Mouse (Mus musculus) midbrain, embryonic 11.5 days (tissue): ENCODE results near the gene Abca9. TPM values are rescaled to one million over a fixed set of nuclear protein-coding genes. Genes with fewer than 3 reads are reported as not detected.

Experiments used
- ATAC-seq: fragments of 200-750 bp; cut with Nextera tagmentation; 2 replicates; pipeline ENCODE4 v1.8.0; 2017; ENCODE audit warnings: moderate TSS enrichment, moderate library complexity; ENCODE audit not compliant: low FRiP score
- DNase-seq: peaks from one replicate; pipeline ENCODE4 v3.0.0; 2015; ENCODE audit warnings: low spot score; ENCODE audit errors: missing footprints
- H3K27ac ChIP-seq: fragments of 300-500 bp; sonication (generic); 2 replicates; pipeline ENCODE4 v1.5.1; 2014; ENCODE audit warnings: low read depth, low read length
- H3K27me3 ChIP-seq: fragments of 300-500 bp; sonication (generic); 2 replicates; pipeline ENCODE4 v1.6.1; 2014; ENCODE audit warnings: mild to moderate bottlenecking, low read length, moderate library complexity, mixed read lengths; ENCODE audit not compliant: control insufficient read depth, insufficient read depth
- H3K36me3 ChIP-seq: fragments of 300-500 bp; sonication (generic); 2 replicates; pipeline ENCODE4 v1.6.1; 2014; ENCODE audit warnings: mild to moderate bottlenecking, low read length, moderate library complexity, mixed read lengths; ENCODE audit not compliant: control insufficient read depth, insufficient read depth
- H3K4me1 ChIP-seq: fragments of 300-500 bp; sonication (generic); 2 replicates; pipeline ENCODE4 v1.6.1; 2014; ENCODE audit warnings: low read length; ENCODE audit not compliant: control insufficient read depth, insufficient read depth
- H3K4me2 ChIP-seq: fragments of 300-500 bp; sonication (generic); 2 replicates; pipeline ENCODE4 v1.6.1; 2014; ENCODE audit warnings: mild to moderate bottlenecking, moderate library complexity
- H3K4me3 ChIP-seq: fragments of 300-500 bp; sonication (generic); 2 replicates; pipeline ENCODE4 v1.5.1; 2014; ENCODE audit warnings: low read depth, low read length
- H3K9ac ChIP-seq: fragments of 300-500 bp; sonication (generic); 2 replicates; pipeline ENCODE4 v1.6.1; 2014; ENCODE audit warnings: low read length
- H3K9me3 ChIP-seq: fragments of 300-500 bp; sonication (generic); 2 replicates; pipeline ENCODE4 v1.6.1; 2016; ENCODE audit warnings: low read length; ENCODE audit not compliant: control insufficient read depth
- WGBS: fragments of 180-500 bp; shearing (Covaris S2); extraction: QIAGEN DNeasy Blood & Tissue Kit; methylation state at CpG from one replicate; pipeline ENCODE4 v1.1.7; 2014; 5-methylcytosine and 5-hydroxymethylcytosine counted together
- polyA plus RNA-seq: library from polyadenylated mRNA; unstranded; fragments of >200 nt; fragmentation: Nextera tagmentation; extraction: Ambion mirVana; gene quantifications from 2 replicates; pipeline ENCODE4 v1.2.1, GENCODE M21; 2014

Abca9 gene
- polyA plus RNA-seq, 1 experiment from 2014 or later, result 4.4 TPM

DNA sequence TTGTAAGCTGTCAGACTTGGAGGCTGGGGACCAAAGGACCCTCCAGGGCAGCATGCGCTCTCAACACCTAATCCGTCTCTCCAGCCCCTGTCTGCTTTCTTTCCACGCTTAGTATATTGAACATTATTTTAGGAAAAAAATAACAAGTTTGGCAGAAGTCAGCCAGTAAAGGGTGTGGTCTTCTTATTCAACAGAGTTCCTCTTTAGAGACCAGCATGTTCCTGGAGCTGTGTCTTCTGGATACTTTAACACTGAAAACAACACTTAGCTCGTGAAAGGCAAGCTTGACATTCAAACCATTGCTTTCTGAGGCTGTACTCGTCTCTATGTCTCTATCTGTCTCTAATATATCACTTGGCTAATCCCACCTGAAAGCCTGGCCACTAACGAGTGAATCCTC lies 10.9 kb downstream of the Abca9 start:
- H3K9me3 ChIP-seq, result no peaks in the 10 kb centered on the region
- DNase-seq (no peak), ATAC-seq (no peak)
- no peak overlapping the region for H3K4me2 ChIP-seq
- WGBS, result 83% methylated on average over 6 of the region's 6 CpGs
- no peak overlapping the region for H3K9ac ChIP-seq
- no peak overlapping the region for H3K27ac ChIP-seq
- no peak overlapping the region for H3K4me3 ChIP-seq
- H3K36me3 ChIP-seq, result no peaks in the 10 kb centered on the region
- no peaks in the 10 kb centered on the region for H3K4me1 ChIP-seq
- no peaks in the 10 kb centered on the region for H3K27me3 ChIP-seq

DNA sequence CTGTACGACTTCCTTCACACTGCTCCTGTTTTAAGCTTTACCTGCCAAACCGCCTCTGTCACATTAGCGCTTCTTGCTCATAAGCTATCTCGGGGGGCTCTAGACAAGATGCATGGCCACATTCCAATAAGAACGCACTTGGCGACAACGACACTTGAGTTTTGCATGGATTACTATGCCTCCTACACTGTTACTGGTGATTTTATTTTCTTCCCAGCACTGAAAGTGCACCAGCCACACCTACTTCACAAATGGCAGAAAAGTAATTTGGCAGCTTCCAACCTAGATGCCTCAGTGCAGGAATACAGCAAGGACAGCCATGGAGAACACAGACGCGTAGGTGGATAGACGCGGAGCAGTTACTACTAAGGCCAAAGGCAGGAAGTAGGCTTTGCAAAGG lies 12.0 kb downstream of the Abca9 start:
- WGBS, result 96% methylated on average over 11 of the region's 11 CpGs
- no peak for ATAC-seq
- H3K4me3 ChIP-seq, result no peak overlapping the region
- H3K9ac ChIP-seq, result no peak overlapping the region
- no peak for DNase-seq
- no peaks in the 10 kb centered on the region for H3K36me3 ChIP-seq
- H3K27ac ChIP-seq, result no peak overlapping the region
- no peaks in the 10 kb centered on the region for H3K27me3 ChIP-seq
- no peaks in the 10 kb centered on the region for H3K4me1 ChIP-seq
- H3K9me3 ChIP-seq, result no peaks in the 10 kb centered on the region
- H3K4me2 ChIP-seq, result no peak overlapping the region

DNA sequence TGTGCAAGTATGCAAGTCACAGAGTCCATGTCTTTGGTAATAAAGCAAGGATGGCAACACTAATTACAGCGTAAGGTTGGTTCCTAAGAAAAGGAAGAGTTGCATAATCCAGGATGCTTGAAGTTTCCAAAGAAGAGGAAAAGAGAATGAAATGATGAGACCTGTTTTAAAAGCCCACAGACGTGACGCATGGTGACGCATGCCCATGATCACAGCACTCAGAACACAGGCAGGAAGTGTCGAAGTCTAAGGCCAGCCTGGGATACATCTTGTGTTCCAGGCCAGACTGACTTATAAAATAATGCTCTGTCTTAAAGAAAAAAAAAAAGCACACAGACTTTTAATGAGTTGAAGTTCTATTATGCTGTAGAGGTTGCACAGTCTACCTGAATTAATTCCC lies 20.4 kb downstream of the Abca9 start:
- H3K4me2 ChIP-seq, result no peak overlapping the region
- no peak for ATAC-seq

DNA sequence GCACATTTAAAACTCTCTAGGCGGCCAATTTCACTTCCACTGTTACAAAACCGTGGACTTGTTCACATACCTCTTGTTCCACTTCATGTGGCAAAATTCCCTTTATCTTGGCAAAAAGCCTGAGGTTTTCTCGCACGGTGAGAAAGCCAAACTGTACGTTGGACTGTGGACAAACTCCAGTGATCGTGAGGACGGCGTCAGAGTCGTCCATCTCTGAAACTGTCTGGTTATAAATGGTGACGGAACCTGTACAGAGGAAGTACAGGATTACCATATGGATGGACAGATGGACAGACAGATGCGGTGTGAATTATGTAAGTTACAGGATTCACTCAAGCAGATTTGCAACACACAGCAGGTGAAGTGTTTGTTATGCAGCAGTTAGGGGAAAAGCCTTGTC lies 22.6 kb downstream of the Abca9 start:
- no peak overlapping the region for H3K4me2 ChIP-seq
- no peaks in the 10 kb centered on the region for H3K4me1 ChIP-seq
- H3K27me3 ChIP-seq, result no peaks in the 10 kb centered on the region
- DNase-seq, result no peak
- H3K9ac ChIP-seq, result no peak overlapping the region
- H3K36me3 ChIP-seq, result no peaks in the 10 kb centered on the region
- no peaks in the 10 kb centered on the region for H3K9me3 ChIP-seq
- no peak overlapping the region for H3K4me3 ChIP-seq
- ATAC-seq, result no peak
- 93% methylated on average over 11 of the region's 11 CpGs for WGBS
- no peak overlapping the region for H3K27ac ChIP-seq

More for the DNA sequence above, 20.4 kb downstream of the Abca9 start:
- no peaks in the 10 kb centered on the region for H3K9me3 ChIP-seq
- H3K36me3 ChIP-seq, result no peaks in the 10 kb centered on the region
- WGBS, result 95% methylated on average over 5 of the region's 5 CpGs
- H3K4me3 ChIP-seq, result no peak overlapping the region
- no peak overlapping the region for H3K9ac ChIP-seq
- no peak for DNase-seq
- no peaks in the 10 kb centered on the region for H3K27me3 ChIP-seq
- no peak overlapping the region for H3K27ac ChIP-seq
- no peaks in the 10 kb centered on the region for H3K4me1 ChIP-seq

DNA sequence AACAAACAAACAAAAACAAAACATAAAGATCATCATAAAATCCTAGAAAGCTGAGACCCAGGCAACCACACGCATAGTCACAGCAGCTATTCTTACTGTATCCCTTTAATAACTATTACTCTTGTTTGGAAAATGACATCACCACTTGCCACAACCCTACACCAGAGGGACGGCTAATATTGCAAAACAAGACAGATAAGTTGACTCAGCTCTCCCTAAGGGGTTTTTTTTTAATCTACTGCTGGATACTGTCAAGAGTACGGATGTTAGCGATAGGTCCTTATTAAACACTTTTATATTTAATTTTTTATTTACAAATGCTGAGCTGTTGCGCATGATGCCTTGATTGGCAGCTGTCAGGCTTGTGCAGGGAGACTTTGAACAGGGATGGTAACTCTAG lies 37.2 kb downstream of the Abca9 start:
- H3K4me3 ChIP-seq, result no peak overlapping the region

DNA sequence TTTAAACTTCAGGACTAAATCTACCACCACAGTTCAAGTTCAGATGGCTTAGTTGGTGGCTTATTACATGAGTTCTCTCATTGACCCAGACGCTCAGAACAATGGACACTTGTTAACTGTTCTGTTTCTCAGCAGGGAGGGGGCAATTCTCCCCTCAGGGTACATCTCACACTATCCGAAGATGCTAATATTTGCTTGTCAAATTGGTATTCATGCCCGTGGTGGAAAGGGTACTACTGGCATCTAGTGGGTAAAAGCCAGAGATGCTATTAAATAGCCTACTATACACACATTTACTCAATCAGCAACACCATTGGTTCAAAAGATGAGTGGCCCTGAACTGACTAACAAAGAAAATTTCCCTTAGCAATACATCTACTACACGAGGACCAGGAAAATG lies 56.9 kb downstream of the Abca9 start:
- Histone ChIP-seq H3K27ac (no peak overlapping the region), H3K4me1 (no peaks in the 10 kb centered on the region), H3K27me3 (no peaks in the 10 kb centered on the region), H3K4me3 (no peak overlapping the region), H3K9me3 (no peaks in the 10 kb centered on the region), H3K36me3 (no peaks in the 10 kb centered on the region), H3K9ac (no peak overlapping the region), H3K4me2 (no peak overlapping the region)
- 76% methylated on average over 4 of the region's 4 CpGs for WGBS
- DNase-seq, result no peak
- ATAC-seq, result no peak

More for the DNA sequence above, 37.2 kb downstream of the Abca9 start:
- ATAC-seq (no peak), DNase-seq (no peak)
- Histone ChIP-seq H3K36me3 (no peaks in the 10 kb centered on the region), H3K4me2 (no peak overlapping the region), H3K27ac (no peak overlapping the region), H3K9ac (no peak overlapping the region), H3K4me1 (no peaks in the 10 kb centered on the region), H3K9me3 (no peaks in the 10 kb centered on the region), H3K27me3 (no peaks in the 10 kb centered on the region)
- WGBS, result 95% methylated on average over 5 of the region's 5 CpGs

DNA sequence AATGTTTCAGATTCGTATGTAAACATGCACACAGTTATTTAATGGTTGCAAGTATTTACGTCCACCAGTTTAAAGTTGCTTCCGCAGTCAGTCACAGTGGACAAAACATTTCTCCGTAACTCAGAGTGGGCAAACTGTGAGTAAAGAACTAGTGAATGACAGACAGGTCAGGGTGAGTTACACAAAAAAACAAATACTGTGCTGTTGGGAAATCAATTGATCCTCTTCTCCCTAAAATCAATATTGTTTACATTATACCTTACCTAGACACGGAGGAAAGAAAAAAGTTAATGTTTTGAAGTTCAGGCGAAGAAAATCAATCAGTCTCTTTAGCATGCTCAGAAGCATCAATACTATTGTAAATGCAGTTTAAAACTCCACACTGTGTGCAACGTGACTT lies 66.6 kb downstream of the Abca9 start:
- H3K4me3 ChIP-seq, result no peak overlapping the region
- 88% methylated on average over 7 of the region's 7 CpGs for WGBS
- ATAC-seq, result no peak

DNA sequence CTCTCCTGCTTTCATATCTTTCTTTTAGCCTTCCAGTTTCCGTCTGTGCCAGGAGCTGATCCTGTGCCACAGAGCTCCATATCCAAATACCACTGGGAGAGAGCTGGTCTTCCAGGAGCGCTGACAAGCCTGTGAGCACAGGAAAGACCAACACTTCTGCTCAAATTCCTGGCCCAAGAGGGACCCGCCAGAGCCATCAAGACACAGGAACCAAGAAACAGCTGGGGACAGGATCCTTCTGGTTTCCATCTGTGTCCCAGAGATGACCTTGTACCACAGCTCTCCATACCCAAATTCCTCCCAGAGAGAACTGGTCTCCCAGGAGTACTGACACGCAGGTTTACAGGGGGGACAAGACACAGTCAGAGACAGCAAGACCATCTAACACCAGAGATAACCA lies 69.1 kb downstream of the Abca9 start:
- Histone ChIP-seq H3K4me1 (no peaks in the 10 kb centered on the region), H3K9ac (no peak overlapping the region), H3K36me3 (no peaks in the 10 kb centered on the region), H3K9me3 (no peaks in the 10 kb centered on the region), H3K4me3 (no peak overlapping the region), H3K4me2 (no peak overlapping the region), H3K27me3 (no peaks in the 10 kb centered on the region), H3K27ac (no peak overlapping the region)
- DNase-seq (no peak), ATAC-seq (no peak)
- WGBS, result 79% methylated on average over 4 of the region's 4 CpGs

More for the DNA sequence above, 66.6 kb downstream of the Abca9 start:
- no peaks in the 10 kb centered on the region for H3K27me3 ChIP-seq
- no peak overlapping the region for H3K27ac ChIP-seq
- no peak overlapping the region for H3K4me2 ChIP-seq
- DNase-seq, result no peak
- H3K9me3 ChIP-seq, result no peaks in the 10 kb centered on the region
- no peak overlapping the region for H3K9ac ChIP-seq
- no peaks in the 10 kb centered on the region for H3K4me1 ChIP-seq
- H3K36me3 ChIP-seq, result no peaks in the 10 kb centered on the region

DNA sequence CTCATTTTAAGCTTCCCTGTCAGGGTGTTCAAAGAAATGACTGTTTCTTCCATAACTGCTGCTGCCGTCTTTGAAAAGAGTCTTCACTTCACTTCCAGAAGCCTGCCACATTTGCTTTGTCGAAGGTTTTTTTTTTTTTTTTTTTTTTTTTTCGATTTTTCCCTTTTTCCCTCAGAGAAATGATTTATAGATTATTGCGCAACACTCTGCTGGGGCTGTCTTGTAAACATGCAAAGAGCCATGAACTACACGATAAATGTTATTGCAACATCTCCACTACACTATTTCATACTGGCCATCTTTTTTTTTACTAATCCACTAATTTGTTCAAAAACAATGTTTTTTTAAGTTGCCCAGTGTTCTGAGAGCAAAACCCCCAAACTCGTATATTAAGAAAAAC lies 70.5 kb downstream of the Abca9 start:
- no peak overlapping the region for H3K9ac ChIP-seq
- H3K9me3 ChIP-seq, result no peaks in the 10 kb centered on the region
- H3K27me3 ChIP-seq, result no peaks in the 10 kb centered on the region
- H3K36me3 ChIP-seq, result no peaks in the 10 kb centered on the region
- no peak for DNase-seq
- no peak overlapping the region for H3K27ac ChIP-seq
- H3K4me1 ChIP-seq, result no peaks in the 10 kb centered on the region
- no peak overlapping the region for H3K4me2 ChIP-seq
- WGBS, result 80% methylated on average over 6 of the region's 6 CpGs
- H3K4me3 ChIP-seq, result no peak overlapping the region
- ATAC-seq, result no peak

DNA sequence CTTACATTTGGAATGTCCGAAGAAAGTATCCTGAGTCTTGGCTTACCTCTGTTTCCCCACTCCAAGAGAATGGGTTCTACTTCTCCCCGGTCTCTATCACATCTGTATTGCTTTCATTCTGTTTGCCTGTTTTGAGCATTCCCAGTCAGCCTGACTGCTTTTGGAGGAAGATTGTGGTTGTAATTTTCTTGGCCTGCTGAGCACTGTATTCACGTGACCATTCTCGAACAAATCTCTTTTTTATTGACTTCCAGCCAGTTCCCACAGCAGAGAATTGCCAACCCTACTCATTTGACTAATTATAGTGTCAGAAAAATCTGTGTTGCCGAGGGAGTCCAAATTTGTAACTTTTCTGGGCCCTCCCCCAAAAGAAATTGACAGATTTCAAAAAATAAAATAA lies 72.1 kb downstream of the Abca9 start, which contains the start of gene Abca8a:
Gene Abca8a (minus strand): TSS at position 121 of the 400 bp plus-strand sequence.
- ATAC-seq, result no peak
- 80% methylated on average over 5 of the region's 5 CpGs for WGBS

More for the DNA sequence above, 72.1 kb downstream of the Abca9 start, which contains the start of gene Abca8a:
- Histone ChIP-seq H3K9ac (no peak within 1 kb of the TSS), H3K4me3 (no peak within 1 kb of the TSS), H3K27ac (no peak within 1 kb of the TSS), H3K9me3 (no peaks in the 10 kb centered on the region), H3K4me1 (no peaks in the 10 kb centered on the region), H3K27me3 (no peaks in the 10 kb centered on the region), H3K36me3 (no peaks in the 10 kb centered on the region), H3K4me2 (no peak within 1 kb of the TSS)
- no peak for DNase-seq
